Mouse (Mus musculus): ENCODE data around the gene Angptl4.
A peak's percentile ranks its signal among the peaks of the same experiment; 100 is the strongest.

Angptl4 gene

GRCm38 (mm10) chr17:33804745-33805144 lies 23.1 kb upstream of the Angptl4 start:
- DNase-seq (ENCODE audit: low read depth, low spot score) = no peak

- DNase-seq (ENCODE audit: low read depth, low spot score) = no peak
Observed at GRCm38 (mm10) chr17:33804205-33804604, 22.6 kb upstream of the Angptl4 start.

DNA sequence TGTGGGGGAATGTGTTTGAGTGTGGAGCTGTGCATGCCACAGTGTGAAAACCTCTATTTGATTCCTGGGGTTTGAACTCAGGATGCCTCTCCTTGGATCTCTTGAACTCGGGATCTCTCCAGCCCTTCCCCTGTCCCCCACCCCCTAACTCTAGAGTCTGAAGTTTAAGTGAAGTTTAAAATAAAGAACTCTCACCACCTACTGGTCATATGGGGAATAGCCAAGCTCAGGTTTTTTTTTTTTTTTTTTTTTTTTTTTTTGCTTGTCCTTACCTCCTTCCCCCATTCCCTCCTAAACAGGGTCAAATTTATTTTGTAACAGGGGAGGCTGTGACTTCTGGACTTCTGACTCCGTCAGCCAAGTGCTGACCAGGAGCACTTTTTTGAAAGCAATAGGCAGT lies 20.6 kb upstream of the Angptl4 start:
- no peak for DNase-seq (ENCODE audit: low read depth, low spot score)

DNA sequence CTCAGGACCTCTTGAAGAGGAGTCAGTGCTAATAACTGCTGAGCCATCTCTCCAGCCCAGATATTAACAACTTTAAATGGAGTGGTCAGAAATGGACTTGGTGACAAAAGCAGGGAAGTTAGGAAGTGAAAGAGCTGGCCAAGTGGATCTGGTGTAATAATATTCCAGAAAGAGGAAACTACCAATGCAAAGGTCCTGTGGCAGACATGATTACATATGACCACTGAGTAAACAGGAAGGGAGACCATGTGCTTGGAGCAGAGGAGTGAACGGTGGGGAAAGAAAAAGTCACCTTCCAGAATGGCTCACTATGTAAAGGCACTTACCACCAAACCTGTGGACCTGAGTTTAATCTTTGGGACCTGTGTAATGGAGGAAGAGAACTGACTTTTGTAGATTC lies 17.6 kb upstream of the Angptl4 start:
- DNase-seq (ENCODE audit: low read depth, low spot score) = no peak

- DNase-seq (ENCODE audit: low read depth, low spot score) = no peak
Observed at GRCm38 (mm10) chr17:33798306-33798705, 16.7 kb upstream of the Angptl4 start.

DNA sequence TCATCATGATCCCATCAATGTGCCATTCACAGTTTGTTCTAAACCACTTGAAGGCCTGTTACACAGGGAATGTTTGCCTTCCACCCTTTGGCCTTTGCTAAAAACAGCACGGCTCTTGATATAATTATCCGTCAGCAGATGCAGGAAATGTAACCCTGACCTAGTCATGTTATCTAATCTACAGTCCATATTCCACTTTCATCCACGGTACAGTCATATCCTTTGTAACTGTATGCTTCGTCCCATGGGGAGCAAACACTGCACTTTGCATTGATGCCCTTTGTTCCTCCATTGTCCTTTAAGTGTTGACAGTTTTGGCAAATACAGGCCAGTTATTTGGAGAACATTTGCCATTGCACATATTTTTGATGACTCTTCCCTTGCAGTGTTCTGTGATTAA lies 7.1 kb upstream of the Angptl4 start:
- no peak for DNase-seq (ENCODE audit: low read depth, low spot score)

- DNase-seq (ENCODE audit: low read depth, low spot score) = no peak
Observed at GRCm38 (mm10) chr17:33786375-33786774, 4.7 kb upstream of the Angptl4 start.

DNA sequence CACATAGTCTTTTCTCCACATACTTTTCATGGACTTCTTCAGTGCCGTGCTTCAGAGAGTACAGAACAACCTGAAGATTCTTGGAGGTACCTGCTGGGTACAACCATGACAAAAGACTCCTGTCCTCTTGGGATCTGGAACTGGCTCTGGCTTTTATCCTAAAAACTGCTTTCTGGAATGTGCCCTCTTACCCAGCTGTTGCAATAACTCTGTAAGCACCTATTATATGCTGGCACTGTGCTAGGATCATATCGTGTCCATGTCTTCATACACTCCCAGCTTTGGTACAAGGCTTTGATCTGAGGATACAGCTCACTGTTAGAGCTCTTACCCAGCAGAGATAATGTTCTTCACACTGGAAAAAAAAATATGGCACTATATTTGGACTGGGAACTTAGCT lies 3.3 kb upstream of the Angptl4 start:
- no peak for DNase-seq (ENCODE audit: low read depth, low spot score)

- no peak for DNase-seq (ENCODE audit: low read depth, low spot score)
Observed at GRCm38 (mm10) chr17:33783408-33783807, 1.8 kb upstream of the Angptl4 start.

DNA sequence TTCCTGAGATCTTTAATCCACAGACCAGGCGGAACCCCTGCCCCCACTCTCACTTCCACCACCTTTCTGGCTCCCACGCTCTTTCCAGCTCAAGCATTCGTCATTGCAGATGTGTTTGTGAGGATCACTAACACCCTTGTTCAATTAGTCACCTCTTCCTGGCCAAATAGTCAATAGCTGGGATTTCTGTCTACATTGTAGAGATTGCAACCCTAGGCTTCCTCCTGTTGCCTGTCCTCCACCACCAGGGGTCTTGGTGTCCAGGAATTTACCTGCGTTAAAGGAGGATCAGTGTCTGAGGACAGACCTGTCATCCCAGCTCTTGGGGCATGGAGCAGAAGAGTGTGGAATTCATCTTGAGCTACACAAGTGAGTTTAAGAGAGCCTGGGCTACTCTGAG lies 437 bp upstream of the Angptl4 start:
- DNase-seq (ENCODE audit: low read depth, low spot score) = no peak

DNA sequence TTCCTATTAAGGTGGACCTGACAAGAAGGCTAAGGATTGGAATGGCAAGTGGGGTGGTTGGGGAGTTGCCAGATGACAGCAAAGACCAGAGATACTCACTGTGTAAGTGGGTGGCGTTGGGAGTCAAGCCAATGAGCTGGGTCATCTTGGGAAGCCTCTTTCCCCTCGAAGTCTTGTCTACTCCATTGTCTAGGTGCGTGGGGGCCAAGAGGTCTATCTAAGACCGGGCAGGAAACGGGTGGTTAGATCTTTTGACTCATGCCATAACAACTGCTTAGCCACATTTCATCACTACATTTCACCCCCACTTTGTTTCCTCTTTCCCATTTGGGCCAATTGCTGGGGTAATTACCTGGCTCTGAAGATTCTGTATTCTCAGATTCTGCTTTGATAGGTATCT lies 1.2 kb downstream of the Angptl4 start:
- no peak for DNase-seq (ENCODE audit: low read depth, low spot score)

DNA sequence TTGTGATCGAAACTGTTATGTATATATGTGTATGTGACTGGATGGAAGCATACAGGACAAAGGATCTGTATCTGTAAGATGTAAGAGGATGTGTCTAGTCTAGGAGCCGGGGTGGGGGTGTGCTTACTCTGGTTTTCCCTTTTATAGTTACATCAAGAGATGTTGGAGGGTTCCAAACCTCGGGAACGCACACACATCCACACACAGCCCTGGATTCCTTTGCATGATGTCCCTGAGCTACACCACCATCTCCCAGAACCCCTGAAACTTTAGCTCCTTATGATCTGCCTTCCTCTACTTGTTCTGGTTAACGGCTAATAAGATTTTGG lies 1.7 kb downstream of the Angptl4 start:
- DNase-seq (ENCODE audit: low read depth, low spot score) = no peak

DNA sequence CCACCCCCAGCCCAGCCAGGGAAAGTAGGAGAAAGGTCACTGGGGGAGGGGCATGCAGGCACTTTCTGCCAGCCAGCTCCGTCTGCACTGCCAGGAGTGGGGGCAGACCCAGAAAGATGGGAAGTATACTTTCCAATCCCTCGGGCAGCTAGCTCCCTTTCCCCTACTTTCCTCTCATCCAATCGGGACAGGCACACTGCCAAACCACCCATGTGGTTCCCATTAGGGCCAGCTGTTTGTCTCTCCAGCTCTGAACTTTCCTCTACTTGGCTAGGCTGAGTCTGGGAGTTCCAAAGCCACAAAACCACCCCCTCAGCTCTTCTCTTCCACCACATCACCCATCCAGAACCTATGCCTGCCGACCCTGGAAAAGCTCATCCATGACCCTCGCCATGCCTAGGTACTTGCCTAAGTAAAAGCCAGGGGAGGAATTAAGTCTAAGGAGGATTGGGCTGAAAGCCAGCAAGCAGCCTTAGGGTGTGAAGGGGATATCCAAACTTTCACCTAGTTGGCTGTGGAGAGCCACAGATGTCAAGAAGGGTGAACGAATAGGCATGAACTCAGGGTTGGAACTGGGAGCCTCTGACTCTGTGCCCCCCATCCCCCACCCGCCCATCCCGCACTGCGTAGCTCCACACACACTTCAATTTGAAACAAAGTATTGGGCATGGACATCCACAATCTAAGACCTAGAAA lies 2.2 kb downstream of the Angptl4 start:
- no peak for DNase-seq (ENCODE audit: low read depth, low spot score)

DNA sequence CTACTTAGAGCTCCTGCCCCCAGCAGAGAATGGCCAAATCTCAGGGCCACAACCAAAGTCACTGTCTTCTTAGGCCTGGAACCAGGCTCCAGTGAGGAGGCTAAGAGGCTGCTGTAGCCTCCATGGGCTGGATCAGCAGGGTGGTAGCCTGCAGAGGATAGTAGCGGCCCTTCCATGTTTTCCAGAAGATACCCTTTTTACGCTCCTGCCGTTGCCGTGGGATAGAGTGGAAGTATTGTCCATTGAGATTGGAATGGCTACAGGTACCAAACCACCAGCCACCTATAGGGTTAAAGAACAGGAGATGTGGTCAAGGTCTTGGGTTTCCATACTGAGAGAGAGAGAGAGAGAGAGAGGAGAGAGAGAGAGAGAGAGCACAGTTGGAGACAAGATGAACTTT lies 6.3 kb downstream of the Angptl4 start:
- no peak for DNase-seq (ENCODE audit: low read depth, low spot score)

DNA sequence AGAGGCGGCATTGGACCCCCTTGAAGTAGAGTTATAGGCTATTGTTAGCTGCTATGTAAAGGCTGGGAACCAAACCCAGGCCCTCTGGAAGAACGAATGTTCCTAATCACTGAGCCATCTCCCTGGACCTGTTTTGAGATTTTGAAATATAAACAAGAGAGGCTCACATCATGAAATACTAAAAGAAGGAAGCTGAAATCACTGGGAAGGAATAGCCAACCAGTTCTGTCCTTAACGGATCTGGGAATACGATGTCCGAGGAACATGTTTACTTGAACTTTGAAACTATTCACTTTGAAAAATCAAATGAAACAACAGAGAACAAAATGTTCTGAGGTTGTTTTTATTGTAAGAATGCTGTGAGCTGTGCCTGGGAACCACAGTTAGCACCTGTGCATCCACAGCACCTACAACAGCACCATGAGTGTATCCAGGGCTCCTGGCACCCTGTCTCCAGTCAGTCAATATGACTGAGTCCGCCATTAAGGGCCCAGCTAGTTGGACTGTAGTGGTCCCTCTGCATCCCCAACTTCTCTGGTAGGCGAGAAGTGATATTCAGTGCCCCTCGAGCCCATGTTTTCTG lies 7.0 kb downstream of the Angptl4 start:
- DNase-seq (ENCODE audit: low read depth, low spot score) = no peak

DNA sequence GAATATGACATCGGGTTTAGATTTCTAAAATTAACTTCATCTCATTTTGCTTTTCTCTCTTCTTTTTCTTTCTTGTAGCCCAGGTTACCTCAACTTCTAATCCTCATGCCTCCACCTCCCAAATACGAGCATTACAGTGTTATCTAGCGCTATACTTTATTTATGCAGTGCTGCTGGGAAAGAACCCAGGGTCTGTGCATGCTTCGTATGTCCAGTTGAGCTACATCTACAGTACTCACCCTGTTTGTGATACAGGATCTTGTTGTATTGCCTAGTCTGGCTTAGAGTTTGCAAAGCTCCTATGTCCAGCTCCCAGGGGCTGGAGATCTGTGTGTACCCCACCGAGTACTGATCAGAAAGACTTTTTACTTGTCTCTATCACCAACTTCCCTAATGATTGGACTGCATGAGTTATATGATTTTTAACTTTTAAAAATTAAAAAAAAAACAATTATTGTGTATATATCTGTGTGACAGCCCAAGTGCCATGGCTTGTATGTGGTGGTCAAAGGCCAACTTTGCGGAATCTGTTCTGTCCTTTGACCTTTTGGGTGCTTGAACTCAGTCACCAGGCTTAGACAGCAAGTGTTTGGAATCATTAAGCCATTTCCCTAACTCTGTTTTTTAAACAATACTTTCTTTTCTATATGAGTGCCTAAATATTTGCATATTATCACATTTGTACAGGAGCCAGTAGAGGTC lies 7.6 kb downstream of the Angptl4 start:
- DNase-seq (ENCODE audit: low read depth, low spot score) = no peak

DNA sequence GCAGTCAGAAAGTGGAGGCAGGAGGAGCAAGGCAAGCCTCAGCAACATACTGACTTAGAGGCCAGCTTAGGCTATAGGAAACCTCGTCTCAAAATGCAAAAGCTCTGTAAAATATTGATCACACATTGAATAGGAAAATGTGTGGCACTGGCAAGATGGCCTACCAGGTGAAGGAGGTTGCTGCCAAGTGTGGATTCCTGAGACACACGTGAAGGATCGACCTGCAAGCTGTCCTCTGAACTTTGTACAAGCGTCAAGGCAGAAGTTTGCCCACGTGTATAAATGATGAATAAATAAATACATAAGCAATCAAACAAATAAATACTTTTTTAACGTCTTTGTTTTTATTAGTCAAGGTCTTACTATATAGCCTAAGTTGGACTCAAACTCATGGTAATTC lies 8.2 kb downstream of the Angptl4 start:
- DNase-seq (ENCODE audit: low read depth, low spot score) = no peak

GRCm38 (mm10) chr17:33771617-33772016 lies 10.0 kb downstream of the Angptl4 start:
- DNase-seq (ENCODE audit: low read depth, low spot score) = no peak

DNA sequence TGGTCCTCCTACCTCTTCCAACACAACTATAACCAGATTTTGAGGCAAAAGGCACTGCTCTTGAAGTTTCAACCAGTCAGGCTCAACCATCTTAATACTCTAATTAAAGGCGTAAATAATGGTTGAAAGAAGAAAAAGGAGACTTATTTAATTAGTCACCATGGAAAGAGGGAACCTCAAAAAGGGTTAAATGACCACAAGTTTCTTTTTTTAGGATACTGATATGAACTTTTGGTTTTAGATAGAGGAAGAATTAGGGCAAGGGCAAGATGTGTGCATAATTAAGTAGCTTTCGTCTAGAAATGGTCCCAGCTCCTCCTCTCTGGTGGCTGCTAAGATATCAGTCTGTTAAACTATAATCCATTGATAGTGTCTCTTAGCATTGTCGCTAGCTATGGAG lies 15.2 kb downstream of the Angptl4 start:
- no peak for DNase-seq (ENCODE audit: low read depth, low spot score)

- peak; percentile 100 for DNase-seq (ENCODE audit: low read depth, low spot score)
Observed at GRCm38 (mm10) chr17:33760255-33761165, 21.1 kb downstream of the Angptl4 start, which contains the start of gene Rab11b. Gene Rab11b, minus strand, starts transcription at chr17:33760530.

- peak; percentile 94 for DNase-seq (ENCODE audit: low read depth, low spot score)
Observed at GRCm38 (mm10) chr17:33759767-33760254, 21.8 kb downstream of the Angptl4 start.

DNA sequence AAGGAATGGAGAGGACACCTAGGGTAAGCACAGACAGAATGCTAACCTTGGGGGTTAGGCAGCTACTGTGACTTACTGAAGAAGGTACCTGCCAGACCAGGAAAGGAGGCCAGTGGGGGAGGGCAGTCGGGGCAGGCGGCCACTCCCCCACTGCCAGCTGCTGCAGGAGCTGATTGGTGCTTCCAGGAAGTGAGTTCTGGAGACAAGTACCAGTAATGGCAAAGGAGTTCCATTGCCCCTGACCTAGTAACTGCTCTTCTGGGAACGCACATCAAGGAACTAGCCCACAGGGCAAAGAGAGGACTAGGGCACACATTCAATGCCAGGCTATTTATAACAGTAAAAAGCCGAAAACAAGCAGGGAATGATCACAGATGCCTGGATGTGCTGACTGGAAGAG lies 24.4 kb downstream of the Angptl4 start:
- DNase-seq (ENCODE audit: low read depth, low spot score) = no peak

Measured in c-Kit-negative CD71-positive TER-119-positive erythroid progenitor cells, embryonic 14.5 days (primary cell).